Mouse (Mus musculus) thymus, adult 2 months (tissue): ENCODE data around the gene Gm973. TPM values are rescaled to one million over a fixed set of nuclear protein-coding genes. Genes with fewer than 3 reads are reported as not detected.

Experiments used
- DNase-seq: peaks from one replicate; pipeline ENCODE4 v3.0.0; 2021
- H3K27ac ChIP-seq: fragments of 200-500 bp; 2 replicates; pipeline ENCODE4 v1.5.1; 2012; ENCODE audit warnings: low read length, control low read depth; ENCODE audit not compliant: control insufficient read depth, insufficient read depth
- H3K27me3 ChIP-seq: fragments of 200-500 bp; 2 replicates; pipeline ENCODE4 v1.6.1; 2012; ENCODE audit warnings: mild to moderate bottlenecking, low read length, moderate library complexity, mixed read lengths; ENCODE audit not compliant: control insufficient read depth, insufficient read depth
- H3K36me3 ChIP-seq: fragments of 200-500 bp; 2 replicates; pipeline ENCODE4 v1.6.1; 2012; ENCODE audit warnings: mild to moderate bottlenecking, low read length, moderate library complexity; ENCODE audit not compliant: control insufficient read depth, insufficient read depth
- H3K4me1 ChIP-seq: fragments of 200-500 bp; replicated peaks from 2 replicates; pipeline ENCODE4 v1.6.1; 2012; ENCODE audit warnings: low read length; ENCODE audit not compliant: control insufficient read depth, insufficient read depth
- H3K4me3 ChIP-seq: fragments of 200-500 bp; 2 replicates; pipeline ENCODE4 v1.5.1; 2012; ENCODE audit warnings: mild to moderate bottlenecking, low read length, control low read depth, moderate library complexity; ENCODE audit not compliant: control insufficient read depth, insufficient read depth
- CTCF ChIP-seq: fragments of 200-500 bp; IDR thresholded peaks from 2 replicates; pipeline ENCODE4 v1.5.1; 2012; ENCODE audit warnings: mild to moderate bottlenecking, control low read depth, low read length, moderate library complexity, borderline replicate concordance; ENCODE audit not compliant: control insufficient read depth, poor library complexity, insufficient read depth; ENCODE audit errors: extremely low read depth
- POLR2A ChIP-seq: fragments of 200-500 bp; IDR thresholded peaks from 2 replicates; pipeline ENCODE4 v1.6.1; 2012; ENCODE audit warnings: mild to moderate bottlenecking, low read length, control low read depth, moderate library complexity; ENCODE audit not compliant: control insufficient read depth, poor library complexity, insufficient read depth; ENCODE audit errors: extremely low read depth
- WGBS: fragments of 180-500 bp; shearing (Covaris S2); methylation state at CpG from one replicate; pipeline ENCODE4 v1.1.7; 2018; 5-methylcytosine and 5-hydroxymethylcytosine counted together
- polyA plus RNA-seq: library from polyadenylated mRNA; depleted of rRNA; stranded (reverse); fragments of >200 nt; gene quantifications from 2 replicates; pipeline ENCODE4 v1.2.3, GENCODE M21; 2012

Gene Gm973
- polyA plus RNA-seq, 1 experiment, result 0.09 TPM

DNA sequence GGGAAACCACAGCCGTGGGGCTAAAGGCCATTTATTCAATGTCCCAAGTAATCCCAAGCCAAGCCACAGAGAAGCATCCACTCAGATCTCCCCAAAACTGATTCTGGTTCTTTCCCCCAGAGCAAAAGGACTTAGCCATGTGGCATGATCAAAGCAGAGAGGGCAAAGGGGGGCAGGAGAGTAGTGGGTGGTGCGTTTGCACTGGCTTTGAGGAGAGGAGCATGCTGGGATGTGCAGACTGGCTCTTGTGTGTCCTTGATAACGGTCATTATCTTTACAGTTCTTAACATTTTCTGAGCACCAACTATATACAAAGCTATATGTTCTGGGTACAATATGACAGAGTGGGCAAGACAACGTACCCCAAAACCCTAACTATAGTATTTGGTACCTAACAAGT, 23.6 kb upstream of the Gm973 start:
- DNase-seq, result no peak
- TF ChIP-seq POLR2A (no peak), CTCF (no peak)
- Histone ChIP-seq H3K4me1 (0 out of 2 replicates have a peak, but pooled peaks cover 2% of the 10 kb centered on the region), H3K27ac (no peak overlapping the region), H3K27me3 (no peaks in the 10 kb centered on the region), H3K36me3 (no peaks in the 10 kb centered on the region), H3K4me3 (no peak overlapping the region)
- WGBS, result 92% methylated on average over 4 of the region's 4 CpGs

DNA sequence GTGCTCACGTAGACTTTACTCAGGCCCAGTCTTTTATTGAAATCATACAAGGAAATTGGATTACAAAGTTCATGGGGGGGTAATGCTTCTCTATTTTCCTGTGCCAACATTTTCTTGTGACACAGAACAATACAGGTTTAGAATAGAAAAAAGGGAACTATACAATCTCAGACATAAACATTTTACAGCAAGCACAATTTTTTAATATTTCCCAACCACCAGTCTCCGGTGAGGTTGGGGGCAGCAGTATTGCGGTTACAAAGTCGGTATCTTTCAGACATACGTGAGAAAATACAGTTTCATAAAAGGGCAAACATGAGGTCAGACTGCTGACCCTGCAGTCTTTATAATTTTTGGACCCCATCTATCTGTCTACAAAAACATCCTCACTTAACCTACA, 20.1 kb upstream of the Gm973 start:
- Histone ChIP-seq H3K36me3 (no peaks in the 10 kb centered on the region), H3K4me1 (no peaks in the 10 kb centered on the region), H3K27me3 (no peaks in the 10 kb centered on the region), H3K4me3 (no peak overlapping the region), H3K27ac (no peak overlapping the region)
- DNase-seq, result no peak
- TF ChIP-seq POLR2A (no peak), CTCF (no peak)
- 43% methylated on average over 5 of the region's 5 CpGs for WGBS

DNA sequence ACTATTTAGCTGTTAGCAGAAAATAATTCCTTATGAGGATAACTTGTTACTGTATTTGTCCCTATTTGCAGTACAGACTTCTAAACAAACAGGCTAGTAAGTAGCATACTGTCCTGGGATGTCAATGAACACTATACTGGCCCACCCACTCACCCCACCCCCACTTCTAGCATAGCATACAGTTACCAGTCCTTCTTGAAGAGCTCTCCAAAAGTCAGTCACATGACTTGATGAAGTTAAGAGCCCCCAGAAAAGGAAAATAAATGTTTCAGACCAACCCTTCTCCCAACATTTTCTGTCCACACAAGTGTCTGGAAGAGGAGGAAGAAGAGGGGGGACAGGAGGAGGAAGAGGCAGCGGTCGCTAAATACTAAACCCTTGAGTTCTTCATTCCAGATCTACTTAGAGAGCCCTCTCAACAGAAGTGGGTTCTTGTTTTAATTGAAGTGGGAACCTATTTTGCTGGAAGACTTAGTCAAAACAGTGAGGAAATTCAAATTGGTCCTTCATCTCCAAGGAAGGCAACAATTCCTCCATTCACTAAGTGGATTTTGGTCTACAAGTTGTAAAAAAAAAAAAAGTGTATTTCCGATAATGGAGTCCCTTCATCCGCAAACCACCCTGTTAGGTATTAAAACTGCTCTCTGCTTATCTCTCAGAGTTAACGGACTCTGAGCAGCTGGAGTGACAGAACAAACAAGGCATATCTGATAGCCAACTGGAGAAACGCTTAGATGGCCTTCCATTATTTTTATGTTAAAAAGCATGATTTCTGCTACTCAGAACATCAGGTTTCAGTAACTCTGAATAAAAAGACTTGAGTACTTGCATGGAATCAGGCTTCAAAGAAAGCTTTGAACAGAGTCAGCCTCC, 18.1 kb upstream of the Gm973 start:
- no peaks in the 10 kb centered on the region for H3K27me3 ChIP-seq
- H3K4me1 ChIP-seq, result no peaks in the 10 kb centered on the region
- no peaks in the 10 kb centered on the region for H3K36me3 ChIP-seq
- no peak for DNase-seq
- no peak overlapping the region for H3K4me3 ChIP-seq
- TF ChIP-seq POLR2A, result no peak
- no peak for TF ChIP-seq CTCF
- no peak overlapping the region for H3K27ac ChIP-seq
- 97% methylated on average over 6 of the region's 6 CpGs for WGBS

DNA sequence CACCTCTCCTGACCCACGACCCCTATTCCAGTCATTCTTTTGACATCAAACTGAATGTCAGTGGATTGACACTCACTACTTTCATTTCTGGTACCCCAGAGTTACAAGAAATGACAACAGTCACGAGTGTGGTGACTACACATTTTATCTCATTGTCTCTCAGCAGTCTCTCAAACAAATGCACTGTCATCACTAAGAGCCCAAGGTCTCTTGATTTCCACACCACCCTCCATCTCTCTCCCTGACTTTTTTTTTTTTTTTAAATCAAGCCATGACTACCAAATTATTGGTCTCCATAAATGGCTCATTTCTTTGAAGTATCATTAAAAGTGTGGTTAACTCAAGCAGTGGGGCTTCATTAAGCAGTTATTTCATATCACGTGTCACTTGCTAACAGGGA, 16.7 kb upstream of the Gm973 start:
- no peaks in the 10 kb centered on the region for H3K27me3 ChIP-seq
- no peak for TF ChIP-seq POLR2A
- no peak for DNase-seq
- H3K36me3 ChIP-seq, result no peaks in the 10 kb centered on the region
- H3K4me3 ChIP-seq, result no peak overlapping the region
- no peaks in the 10 kb centered on the region for H3K4me1 ChIP-seq
- WGBS, result 82% methylated on average over 3 of the region's 3 CpGs
- H3K27ac ChIP-seq, result no peak overlapping the region

DNA sequence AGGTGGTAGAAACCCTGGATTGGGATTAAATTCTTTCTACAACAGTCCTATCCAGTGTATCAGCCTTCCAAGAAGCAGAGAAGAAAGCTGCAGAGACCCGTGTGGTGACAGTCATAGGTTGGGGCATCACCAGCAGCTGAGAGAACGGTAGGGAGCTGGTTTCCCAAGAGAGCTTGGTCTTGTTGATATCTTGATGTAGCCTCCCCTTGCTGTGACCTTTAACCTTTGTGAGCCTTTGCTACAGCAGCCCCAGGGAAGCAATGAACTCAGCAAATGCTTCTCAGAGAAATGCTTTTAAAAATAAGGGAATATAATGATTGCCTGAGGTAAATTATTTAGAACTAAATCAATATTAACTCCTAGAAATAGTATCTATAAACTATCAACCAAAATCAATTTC, 13.7 kb upstream of the Gm973 start:
- WGBS, result 96% methylated on average over 2 of the region's 2 CpGs
- no peak overlapping the region for H3K27ac ChIP-seq
- no peaks in the 10 kb centered on the region for H3K4me1 ChIP-seq
- no peak overlapping the region for H3K4me3 ChIP-seq
- TF ChIP-seq CTCF, result no peak
- no peak for TF ChIP-seq POLR2A
- no peak for DNase-seq
- no peaks in the 10 kb centered on the region for H3K27me3 ChIP-seq
- no peaks in the 10 kb centered on the region for H3K36me3 ChIP-seq

DNA sequence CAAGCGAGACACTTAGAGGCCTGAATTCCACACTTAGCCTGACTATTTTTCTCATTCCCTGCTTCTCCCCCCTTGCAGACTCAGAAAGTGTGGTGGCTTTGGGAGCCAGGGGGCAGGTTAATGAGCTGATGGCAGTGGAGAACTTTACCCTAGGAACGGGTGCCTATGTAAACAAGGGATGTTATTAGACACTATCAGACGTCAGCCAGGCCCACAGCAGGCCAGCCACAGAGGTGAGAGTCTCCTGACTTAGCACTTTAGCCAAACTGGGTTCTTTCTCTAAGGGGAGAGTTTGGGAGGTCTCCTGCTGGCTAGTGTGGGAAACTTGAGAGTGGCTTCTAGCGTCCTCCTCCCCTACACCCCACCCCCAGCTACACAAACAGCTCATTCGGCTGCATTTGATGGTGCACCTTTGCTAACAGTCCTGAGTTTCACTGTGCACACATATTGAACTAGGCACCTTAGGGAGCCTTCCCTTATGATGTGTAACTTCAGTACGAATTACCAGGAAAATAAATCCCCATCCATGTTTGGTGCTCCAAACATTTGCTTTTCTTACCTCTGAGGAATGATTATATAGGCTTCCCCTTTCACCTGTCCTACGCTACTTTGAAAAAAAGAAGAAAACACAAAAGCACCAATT, 12.3 kb upstream of the Gm973 start:
- Histone ChIP-seq H3K4me3 (no peak overlapping the region), H3K36me3 (no peaks in the 10 kb centered on the region), H3K27me3 (no peaks in the 10 kb centered on the region), H3K4me1 (no peaks in the 10 kb centered on the region), H3K27ac (no peak overlapping the region)
- 92% methylated on average over 7 of the region's 7 CpGs for WGBS
- DNase-seq, result no peak
- no peak for TF ChIP-seq CTCF
- TF ChIP-seq POLR2A, result no peak

DNA sequence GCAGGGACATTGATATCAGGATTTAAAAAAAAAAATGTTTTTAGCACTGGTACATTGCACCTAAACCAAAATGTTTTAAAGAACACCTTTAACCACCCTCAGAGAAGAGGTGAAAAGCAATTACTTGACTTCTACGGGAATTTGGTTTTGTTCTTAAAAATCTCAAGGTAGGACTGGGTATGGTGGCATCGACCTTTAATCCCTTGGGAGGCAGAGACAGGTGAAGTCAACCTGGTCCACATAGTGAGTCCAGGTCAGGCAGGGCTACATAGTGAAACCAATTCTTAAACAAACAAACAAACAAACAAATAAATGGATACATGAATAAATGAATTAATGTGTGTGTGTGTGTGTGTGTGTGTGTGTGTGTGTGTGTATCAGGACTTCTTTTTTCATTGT, 11.8 kb upstream of the Gm973 start:
- no peaks in the 10 kb centered on the region for H3K4me1 ChIP-seq
- no peak overlapping the region for H3K27ac ChIP-seq
- whole genome bisulfite sequencing, result 89% methylated on average over 2 of the region's 2 CpGs

More for the DNA sequence above, 11.8 kb upstream of the Gm973 start:
- no peak overlapping the region for H3K4me3 ChIP-seq
- H3K36me3 ChIP-seq, result no peaks in the 10 kb centered on the region
- no peak for DNase-seq
- H3K27me3 ChIP-seq, result no peaks in the 10 kb centered on the region
- TF ChIP-seq POLR2A (no peak), CTCF (no peak)
